Mouse (Mus musculus) C2C12 (cell line): ENCODE data around the gene Rbpj.

Experiments used
- CEBPB ChIP-seq: IDR thresholded peaks from one replicate; pipeline ENCODE4 v1.6.1; 2011; ENCODE audit warnings: low read depth, mild to moderate bottlenecking, control low read depth, moderate library complexity
- CTCF ChIP-seq: IDR thresholded peaks from one replicate; pipeline ENCODE4 v1.5.1; 2011; ENCODE audit not compliant: control insufficient read depth, insufficient read depth, insufficient read length
- FOSL1 ChIP-seq: IDR thresholded peaks from one replicate; pipeline ENCODE4 v1.8.0; 2011; ENCODE audit warnings: mild to moderate bottlenecking, low read length; ENCODE audit not compliant: poor library complexity, insufficient read depth, severe bottlenecking
- MAX ChIP-seq: IDR thresholded peaks from one replicate; pipeline ENCODE4 v1.6.1; 2011; ENCODE audit warnings: mild to moderate bottlenecking, control low read depth
- MYOD1 ChIP-seq: IDR thresholded peaks from one replicate; pipeline ENCODE4 v1.6.1; 2011; ENCODE audit warnings: low read depth; ENCODE audit not compliant: control insufficient read depth, insufficient read length
- MYOG ChIP-seq: IDR thresholded peaks from one replicate; pipeline ENCODE4 v1.6.1; 2011; ENCODE audit not compliant: control insufficient read depth, insufficient read length; ENCODE audit errors: extremely low read depth
- USF1 ChIP-seq: IDR thresholded peaks from one replicate; pipeline ENCODE4 v1.6.1; 2011; ENCODE audit warnings: low read depth, mild to moderate bottlenecking, control low read depth, moderate library complexity

- no peak for TF ChIP-seq CTCF
- TF ChIP-seq MAX = no peak
- no peak for TF ChIP-seq USF1
- TF ChIP-seq MYOD1 = no peak
- TF ChIP-seq MYOG = no peak
- TF ChIP-seq FOSL1 = no peak
- no peak for TF ChIP-seq CEBPB
These were observed 109.0 kb downstream of the Rbpj start for GRCm38 (mm10) chr5:53574883-53575442.
